Mouse (Mus musculus) intestine, embryonic 14.5 days (tissue): ENCODE data around the gene 1810043G02Rik. TPM values are rescaled to one million over a fixed set of nuclear protein-coding genes. Genes with fewer than 3 reads are reported as not detected.

ENCODE experiments used
- ATAC-seq: fragments of 200-750 bp; cut with Nextera tagmentation; replicated peaks from 2 replicates; pipeline ENCODE4 v1.8.0; 2017; ENCODE audit warnings: low read depth, moderate number of reproducible peaks, moderate TSS enrichment, moderate library complexity; ENCODE audit not compliant: low FRiP score, low TSS enrichment
- DNase-seq: peaks from one replicate; pipeline ENCODE4 v3.0.0-alpha.2; 2018; ENCODE audit warnings: low spot score
- H3K27ac ChIP-seq: fragments of 300-500 bp; sonication (generic); 2 replicates; pipeline ENCODE4 v1.5.1; 2014; ENCODE audit warnings: low read depth, mild to moderate bottlenecking, control low read depth
- H3K27me3 ChIP-seq: fragments of 300-500 bp; sonication (generic); replicated peaks from 2 replicates; pipeline ENCODE4 v1.6.1; 2014; ENCODE audit warnings: low read length, control low read depth; ENCODE audit not compliant: control insufficient read depth, insufficient read depth
- H3K36me3 ChIP-seq: fragments of 300-500 bp; sonication (generic); 2 replicates; pipeline ENCODE4 v1.6.1; 2014; ENCODE audit warnings: low read length, control low read depth; ENCODE audit not compliant: control insufficient read depth, insufficient read depth
- H3K4me1 ChIP-seq: fragments of 300-500 bp; sonication (generic); replicated peaks from 2 replicates; pipeline ENCODE4 v1.6.1; 2014; ENCODE audit warnings: low read length, control low read depth, mixed read lengths; ENCODE audit not compliant: control insufficient read depth, insufficient read depth
- H3K4me2 ChIP-seq: fragments of 300-500 bp; sonication (generic); 2 replicates; pipeline ENCODE4 v1.6.1; 2014; ENCODE audit warnings: low read length
- H3K4me3 ChIP-seq: fragments of 300-500 bp; sonication (generic); 2 replicates; pipeline ENCODE4 v1.5.1; 2014; ENCODE audit warnings: low read depth, low read length, control low read depth, mixed read lengths
- H3K9ac ChIP-seq: fragments of 300-500 bp; sonication (generic); 2 replicates; pipeline ENCODE4 v1.6.1; 2014; ENCODE audit warnings: mild to moderate bottlenecking, low read length
- H3K9me3 ChIP-seq: fragments of 300-500 bp; sonication (generic); 2 replicates; pipeline ENCODE4 v1.6.1; 2016; ENCODE audit warnings: low read length, control low read depth; ENCODE audit not compliant: control insufficient read depth
- WGBS: fragments of 180-500 bp; shearing (Covaris S2); extraction: QIAGEN DNeasy Blood & Tissue Kit; methylation state at CpG from one replicate; pipeline ENCODE4 v1.1.7; 2014; 5-methylcytosine and 5-hydroxymethylcytosine counted together
- polyA plus RNA-seq: library from polyadenylated mRNA; unstranded; fragments of >200 nt; fragmentation: Nextera tagmentation; extraction: Ambion mirVana; gene quantifications from 2 replicates; pipeline ENCODE4 v1.2.1, GENCODE M21; 2014

The 1810043G02Rik gene
- polyA plus RNA-seq, 1 experiment from 2014 or later, result 24.7 TPM

DNA sequence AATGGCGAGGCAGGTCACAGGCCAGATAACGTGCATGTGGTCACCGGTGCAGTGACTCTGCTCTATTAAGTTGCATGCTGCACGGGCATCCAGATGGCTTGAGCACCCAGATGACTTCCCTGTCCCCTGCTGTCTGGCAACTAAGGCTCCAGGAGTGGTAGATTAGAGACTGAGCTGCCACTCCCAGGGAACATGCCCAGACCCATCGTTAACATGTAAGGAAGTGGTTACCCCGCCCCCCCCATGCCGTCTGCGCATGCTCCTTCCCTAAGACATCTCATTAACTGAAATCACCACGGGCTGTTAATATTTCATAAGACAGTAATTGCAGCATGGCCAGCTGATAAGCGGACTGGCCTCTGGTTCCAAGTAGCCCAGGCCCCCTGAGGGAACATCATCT lies 7.1 kb upstream of the 1810043G02Rik start:
- Histone ChIP-seq H3K27ac (no peak overlapping the region), H3K9ac (no peak overlapping the region), H3K4me3 (no peak overlapping the region), H3K4me2 (no peak overlapping the region), H3K27me3 (peaks cover 19% of the 10 kb centered on the region; the same call in 1 of the 2 replicates), H3K4me1 (peaks cover 7% of the 10 kb centered on the region; the same call in 1 of the 2 replicates), H3K36me3 (no peaks in the 10 kb centered on the region), H3K9me3 (no peaks in the 10 kb centered on the region)
- ATAC-seq (no peak), DNase-seq (no peak)
- WGBS, result 84% methylated on average over 10 of the region's 10 CpGs

DNA sequence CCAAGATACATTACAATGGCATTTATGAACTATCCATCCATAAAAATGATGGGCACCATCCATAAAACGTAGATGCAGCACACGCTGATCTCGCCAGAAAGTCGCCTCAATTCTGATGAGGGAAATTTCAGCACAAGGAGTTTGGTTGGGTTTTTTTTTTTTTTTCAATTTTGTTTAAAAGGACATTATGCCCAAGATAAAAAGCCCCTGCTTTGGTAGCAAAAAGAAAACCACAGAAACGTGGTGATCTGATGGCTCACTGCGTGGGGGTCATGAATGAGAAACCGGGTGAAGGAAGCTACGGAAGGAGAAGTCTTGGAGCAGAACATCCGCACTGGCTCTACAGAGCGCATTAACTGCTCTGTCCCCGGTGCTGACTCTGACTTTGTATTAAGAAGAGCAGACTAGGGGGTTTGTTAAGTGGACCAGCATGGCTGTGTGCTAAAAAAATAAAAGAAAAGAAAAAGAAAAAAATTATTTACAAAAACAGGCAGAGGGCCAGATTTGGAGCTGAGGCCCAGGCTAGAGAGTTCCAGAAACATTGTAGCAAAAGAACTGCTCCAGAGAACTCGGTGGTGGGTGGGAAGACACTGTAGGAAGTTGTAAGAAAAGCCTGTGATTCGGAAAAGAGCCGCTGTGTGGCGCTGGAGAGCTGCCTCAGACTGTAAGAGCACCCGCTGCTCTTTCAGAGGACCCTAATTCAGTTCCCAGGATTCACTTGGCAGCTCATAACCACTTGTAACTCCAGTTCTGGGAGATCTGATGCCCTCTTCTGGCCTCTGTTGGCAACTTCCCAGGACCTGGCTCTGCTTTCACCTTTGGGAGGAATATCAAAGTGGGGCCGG lies 6.4 kb upstream of the 1810043G02Rik start:
- Histone ChIP-seq H3K4me3 (no peak overlapping the region), H3K4me1 (peaks cover 10% of the 10 kb centered on the region; the same call in 1 of the 2 replicates), H3K9me3 (no peaks in the 10 kb centered on the region), H3K36me3 (no peaks in the 10 kb centered on the region), H3K9ac (no peak overlapping the region), H3K27me3 (peaks cover 19% of the 10 kb centered on the region; the same call in 1 of the 2 replicates), H3K4me2 (no peak overlapping the region), H3K27ac (no peak overlapping the region)
- no peak for DNase-seq
- 64% methylated on average over 17 of the region's 17 CpGs for WGBS
- ATAC-seq, result no peak

DNA sequence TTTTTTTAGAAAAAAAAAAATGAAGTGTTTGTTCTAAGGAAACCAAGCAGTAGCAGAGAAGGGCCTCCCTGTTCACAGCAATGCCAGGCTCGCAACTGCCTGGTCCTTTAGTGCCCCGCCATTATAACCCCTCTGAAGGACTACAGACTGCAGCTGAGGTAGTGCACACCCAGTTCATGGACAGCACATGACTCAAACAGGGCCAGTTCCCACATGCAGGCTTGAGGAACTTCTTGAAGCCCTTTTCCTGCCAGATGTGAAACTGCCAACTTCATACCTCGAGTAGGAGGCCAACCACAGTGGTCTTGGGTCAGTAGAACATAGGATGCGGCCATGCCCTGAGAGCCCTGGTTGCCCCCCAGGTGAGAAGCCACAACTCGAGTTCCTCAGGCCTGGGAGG lies 4.0 kb upstream of the 1810043G02Rik start:
- peaks cover 11% of the 10 kb centered on the region; the same call in 1 of the 2 replicates for H3K27me3 ChIP-seq
- 58% methylated on average over 5 of the region's 5 CpGs for WGBS
- H3K9ac ChIP-seq, result no peak overlapping the region
- H3K4me2 ChIP-seq, result no peak overlapping the region
- no peaks in the 10 kb centered on the region for H3K9me3 ChIP-seq
- H3K4me3 ChIP-seq, result no peak overlapping the region
- H3K27ac ChIP-seq, result no peak overlapping the region
- no peaks in the 10 kb centered on the region for H3K36me3 ChIP-seq
- peak; percentile 46 for DNase-seq
- no peak for ATAC-seq
- peaks cover 14% of the 10 kb centered on the region; the same call in 1 of the 2 replicates for H3K4me1 ChIP-seq

DNA sequence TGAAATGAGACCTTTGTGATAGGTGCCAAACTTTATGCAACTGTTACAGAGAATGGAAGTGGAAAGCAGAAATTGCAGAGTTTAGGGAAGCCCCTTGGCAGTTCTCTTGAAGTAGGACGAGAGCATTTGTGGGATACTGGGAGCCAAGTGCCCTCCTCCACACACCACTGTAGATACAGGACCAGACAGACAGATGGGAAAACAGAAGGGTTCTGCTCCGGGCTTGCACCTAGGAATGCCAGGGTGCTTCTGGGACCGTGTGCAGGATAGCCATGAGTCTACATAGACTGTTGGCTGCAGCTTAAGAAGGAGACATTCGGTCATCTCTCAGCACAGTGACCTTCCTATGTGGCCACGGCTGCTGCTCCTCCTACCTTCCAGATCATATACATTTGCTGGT lies 3.5 kb upstream of the 1810043G02Rik start:
- Histone ChIP-seq H3K9ac (no peak overlapping the region), H3K4me3 (no peak overlapping the region), H3K9me3 (no peaks in the 10 kb centered on the region), H3K27me3 (peaks cover 7% of the 10 kb centered on the region; the same call in 1 of the 2 replicates), H3K4me2 (no peak overlapping the region), H3K27ac (no peak overlapping the region), H3K36me3 (no peaks in the 10 kb centered on the region), H3K4me1 (peaks cover 9% of the 10 kb centered on the region; the same call in 1 of the 2 replicates)
- 66% methylated on average over 5 of the region's 5 CpGs for WGBS
- ATAC-seq (no peak), DNase-seq (no peak)

DNA sequence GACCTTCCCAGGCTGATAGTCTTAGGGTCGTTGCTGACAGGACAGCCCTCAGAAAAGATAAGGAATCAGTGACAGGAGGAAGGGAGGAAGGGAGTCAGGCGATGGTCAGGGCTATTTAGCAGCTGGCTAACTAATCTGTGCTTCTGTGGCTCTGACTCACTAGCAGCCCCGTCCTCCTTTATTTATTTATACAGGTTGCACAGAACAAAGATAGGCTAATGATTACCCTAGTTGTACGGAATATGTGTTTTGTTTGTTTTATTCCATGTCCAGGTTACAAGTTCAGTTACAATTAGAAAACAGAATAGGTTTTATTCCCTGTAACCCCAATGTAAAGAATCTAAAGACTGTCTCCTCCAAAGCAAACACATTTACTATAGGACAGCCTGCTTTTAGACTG lies 2.7 kb upstream of the 1810043G02Rik start:
- Histone ChIP-seq H3K4me2 (no peak overlapping the region), H3K36me3 (no peaks in the 10 kb centered on the region), H3K27ac (no peak overlapping the region), H3K4me3 (no peak overlapping the region), H3K27me3 (no peaks in the 10 kb centered on the region), H3K9ac (no peak overlapping the region), H3K4me1 (peaks cover 8% of the 10 kb centered on the region; the same call in 1 of the 2 replicates), H3K9me3 (no peaks in the 10 kb centered on the region)
- 17% methylated on average over 4 of the region's 4 CpGs for WGBS
- ATAC-seq, result no peak
- peak; percentile 45 for DNase-seq

DNA sequence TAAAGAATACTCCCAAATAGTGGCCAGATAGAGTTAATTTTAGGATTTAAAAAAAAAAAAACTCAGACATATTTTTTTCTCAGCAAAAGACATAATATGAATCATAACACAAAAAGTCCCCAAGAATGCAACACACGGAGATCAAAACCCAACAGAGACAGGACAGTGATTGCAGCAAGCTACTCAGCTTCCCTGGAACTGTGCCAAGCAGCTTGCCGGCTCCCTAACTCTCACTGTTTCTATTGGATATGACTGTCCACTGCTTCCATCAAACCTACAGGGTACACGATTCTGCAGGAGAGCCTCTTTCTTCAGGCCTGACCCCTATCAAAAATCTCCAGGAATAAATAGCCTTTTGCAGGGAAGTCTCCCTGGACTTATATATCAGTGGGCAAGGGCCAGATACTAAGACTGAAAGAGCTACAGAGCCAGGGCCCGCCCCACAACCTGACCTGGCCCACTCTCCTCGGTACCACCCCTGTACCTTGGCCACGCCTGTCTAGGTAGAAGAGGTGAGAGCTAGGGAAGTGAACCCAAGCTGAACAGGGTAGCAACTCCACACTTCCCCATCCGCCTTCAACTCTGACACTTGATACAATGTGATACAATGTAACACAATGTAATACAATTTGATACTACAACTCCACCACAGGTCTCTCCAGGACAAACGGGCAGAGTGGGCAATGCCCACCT lies 1.7 kb upstream of the 1810043G02Rik start:
- Histone ChIP-seq H3K4me3 (no peak overlapping the region), H3K9me3 (no peaks in the 10 kb centered on the region), H3K4me2 (no peak overlapping the region), H3K36me3 (peaks cover 4% of the 10 kb centered on the region), H3K27ac (no peak overlapping the region), H3K9ac (no peak overlapping the region), H3K4me1 (peaks cover 8% of the 10 kb centered on the region; the same call in 1 of the 2 replicates), H3K27me3 (no peaks in the 10 kb centered on the region)
- peak; percentile 53 for DNase-seq
- 53% methylated on average over 8 of the region's 8 CpGs for WGBS
- ATAC-seq, result no peak

DNA sequence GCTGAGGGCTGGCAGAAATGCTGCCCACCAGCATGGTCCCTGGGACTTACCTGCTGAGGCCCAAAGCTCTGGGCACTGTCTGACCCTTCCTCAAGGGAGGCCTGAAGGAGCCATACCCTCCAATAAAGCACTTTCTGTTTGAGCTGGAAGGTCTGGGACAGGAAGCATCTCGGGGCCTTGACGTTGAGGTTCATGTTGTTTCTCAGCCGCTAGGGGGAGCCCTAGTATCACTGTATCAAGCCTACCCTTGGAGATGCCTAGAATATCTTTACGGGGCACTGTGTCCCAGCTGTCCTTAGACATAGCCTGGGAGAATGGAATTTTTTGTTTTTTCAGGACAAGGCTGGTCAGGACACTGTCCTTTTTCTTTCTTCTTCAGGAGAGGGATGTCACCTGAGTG lies 6.3 kb downstream of the 1810043G02Rik start:
- DNase-seq (peak; percentile 87), ATAC-seq (peak; percentile 63)
- no peaks in the 10 kb centered on the region for H3K27me3 ChIP-seq
- H3K36me3 ChIP-seq, result peaks cover 38% of the 10 kb centered on the region
- no peaks in the 10 kb centered on the region for H3K9me3 ChIP-seq
- no peak overlapping the region for H3K27ac ChIP-seq
- H3K4me1 ChIP-seq, result no peaks in the 10 kb centered on the region
- H3K4me3 ChIP-seq, result no peak overlapping the region
- 0% methylated on average over 4 of the region's 4 CpGs for WGBS
- no peak overlapping the region for H3K4me2 ChIP-seq
- no peak overlapping the region for H3K9ac ChIP-seq

DNA sequence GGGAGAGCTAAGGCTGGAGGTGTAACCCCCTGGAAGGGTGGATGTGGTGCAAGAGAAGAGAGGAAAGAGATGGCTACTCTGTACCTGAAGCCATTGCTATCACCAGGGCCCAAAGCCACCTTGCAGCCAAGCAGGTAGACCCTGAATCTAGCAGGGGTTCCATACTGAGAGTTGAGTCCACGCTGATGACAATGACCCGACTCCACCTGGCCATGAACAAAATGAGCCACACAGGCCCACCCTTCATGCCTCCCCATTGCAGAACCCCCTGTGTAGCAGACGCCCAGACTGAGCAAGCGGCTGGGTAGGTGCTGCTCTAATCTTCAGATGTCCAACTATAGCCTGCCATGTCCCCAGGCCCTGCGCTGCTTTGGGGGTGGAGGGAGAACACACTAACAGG lies 7.5 kb downstream of the 1810043G02Rik start:
- Histone ChIP-seq H3K27ac (no peak overlapping the region), H3K4me1 (no peaks in the 10 kb centered on the region), H3K4me3 (no peak overlapping the region), H3K27me3 (no peaks in the 10 kb centered on the region), H3K9ac (no peak overlapping the region), H3K9me3 (no peaks in the 10 kb centered on the region), H3K4me2 (no peak overlapping the region), H3K36me3 (peaks cover 49% of the 10 kb centered on the region)
- WGBS, result 85% methylated on average over 5 of the region's 5 CpGs
- ATAC-seq (no peak), DNase-seq (no peak)
